Mouse (Mus musculus) liver, embryonic 15.5 days (tissue): Measurements from ENCODE around the gene Snx10. TPM values are rescaled to one million over a fixed set of nuclear protein-coding genes. Genes with fewer than 3 reads are reported as not detected.

Experiments
- ATAC-seq: fragments of 200-750 bp; cut with Nextera tagmentation; 2 replicates; pipeline ENCODE4 v1.8.0; 2017; ENCODE audit warnings: moderate number of reproducible peaks, mild to moderate bottlenecking, moderate library complexity; ENCODE audit not compliant: insufficient read depth
- H3K27ac ChIP-seq: fragments of 300-500 bp; sonication (generic); replicated peaks from 2 replicates; pipeline ENCODE4 v1.5.1; 2015; ENCODE audit warnings: mild to moderate bottlenecking, inconsistent platforms
- H3K27me3 ChIP-seq: fragments of 300-500 bp; sonication (generic); 2 replicates; pipeline ENCODE4 v1.6.1; 2015; ENCODE audit warnings: mild to moderate bottlenecking, inconsistent platforms
- H3K36me3 ChIP-seq: fragments of 300-500 bp; sonication (generic); replicated peaks from 2 replicates; pipeline ENCODE4 v1.6.1; 2015; ENCODE audit warnings: moderate library complexity, mild to moderate bottlenecking, inconsistent platforms
- H3K4me1 ChIP-seq: fragments of 300-500 bp; sonication (generic); replicated peaks from 2 replicates; pipeline ENCODE4 v1.6.1; 2015; ENCODE audit warnings: inconsistent platforms
- H3K4me2 ChIP-seq: fragments of 300-500 bp; sonication (generic); 2 replicates; pipeline ENCODE4 v1.6.1; 2015; ENCODE audit warnings: moderate library complexity, mild to moderate bottlenecking, inconsistent platforms
- H3K4me3 ChIP-seq: fragments of 300-500 bp; sonication (generic); replicated peaks from 2 replicates; pipeline ENCODE4 v1.5.1; 2015; ENCODE audit warnings: mild to moderate bottlenecking, inconsistent platforms
- H3K9ac ChIP-seq: fragments of 300-500 bp; sonication (generic); 2 replicates; pipeline ENCODE4 v1.6.1; 2015; ENCODE audit warnings: moderate library complexity, mild to moderate bottlenecking, inconsistent platforms
- H3K9me3 ChIP-seq: fragments of 300-500 bp; sonication (generic); replicated peaks from 2 replicates; pipeline ENCODE4 v1.6.1; 2016; ENCODE audit warnings: inconsistent platforms
- WGBS: fragments of 180-500 bp; shearing (Covaris S2); methylation state at CpG from one replicate; pipeline ENCODE4 v1.1.7; 2015; ENCODE audit warnings: mixed read lengths; ENCODE audit not compliant: insufficient replicate concordance; 5-methylcytosine and 5-hydroxymethylcytosine counted together
- polyA plus RNA-seq: library from polyadenylated mRNA; unstranded; fragments of >200 nt; fragmentation: Nextera tagmentation; extraction: Ambion mirVana; gene quantifications from 2 replicates; pipeline ENCODE4 v1.2.1, GENCODE M21; 2015

The Snx10 gene
- polyA plus RNA-seq, 1 experiment from 2014 or later: 8.0 TPM

- H3K4me2 ChIP-seq: no peak overlapping the region
- H3K9me3 ChIP-seq: no peaks in the 10 kb centered on the region
- ATAC-seq: no peak
- no peak overlapping the region for H3K9ac ChIP-seq
- H3K27me3 ChIP-seq: peaks cover 14% of the 10 kb centered on the region
- H3K4me1 ChIP-seq: peaks cover 7% of the 10 kb centered on the region
- WGBS: 53% methylated on average over 1 of the region's 1 CpGs
- no peak overlapping the region for H3K4me3 ChIP-seq
- H3K27ac ChIP-seq: no peak overlapping the region
- no peaks in the 10 kb centered on the region for H3K36me3 ChIP-seq
Measured at GRCm38 (mm10) chr6:51591264-51591663, 67.6 kb downstream of the Snx10 start.

GRCm38 (mm10) chr6:51591844-51592243 is 68.1 kb downstream of the Snx10 start:
- no peak for ATAC-seq
- H3K27me3 ChIP-seq: peaks cover 14% of the 10 kb centered on the region
- H3K9ac ChIP-seq: no peak overlapping the region
- H3K4me2 ChIP-seq: no peak overlapping the region
- H3K36me3 ChIP-seq: no peaks in the 10 kb centered on the region
- WGBS: 53% methylated on average over 3 of the region's 3 CpGs
- no peaks in the 10 kb centered on the region for H3K9me3 ChIP-seq
- H3K4me1 ChIP-seq: peaks cover 7% of the 10 kb centered on the region
- no peak overlapping the region for H3K27ac ChIP-seq
- H3K4me3 ChIP-seq: no peak overlapping the region

GRCm38 (mm10) chr6:51592356-51593115 is 68.8 kb downstream of the Snx10 start:
- H3K27me3 ChIP-seq: peaks cover 14% of the 10 kb centered on the region
- peaks cover 7% of the 10 kb centered on the region for H3K4me1 ChIP-seq
- H3K9me3 ChIP-seq: no peaks in the 10 kb centered on the region
- ATAC-seq: no peak
- H3K27ac ChIP-seq: no peak overlapping the region
- peak overlapping the region; percentile 17 for H3K4me3 ChIP-seq
- WGBS: 3% methylated on average over 45 of the region's 45 CpGs
- peak overlapping the region; percentile 60 for H3K4me2 ChIP-seq
- no peaks in the 10 kb centered on the region for H3K36me3 ChIP-seq
- H3K9ac ChIP-seq: no peak overlapping the region

GRCm38 (mm10) chr6:51593446-51594035 is 69.8 kb downstream of the Snx10 start:
- Histone ChIP-seq H3K9me3 (no peaks in the 10 kb centered on the region), H3K36me3 (no peaks in the 10 kb centered on the region), H3K4me2 (no peak overlapping the region), H3K27ac (no peak overlapping the region), H3K4me1 (peaks cover 7% of the 10 kb centered on the region), H3K4me3 (no peak overlapping the region), H3K9ac (no peak overlapping the region), H3K27me3 (peaks cover 14% of the 10 kb centered on the region)
- 70% methylated on average over 10 of the region's 10 CpGs for WGBS
- no peak for ATAC-seq

- Histone ChIP-seq H3K9ac (no peak overlapping the region), H3K4me3 (no peak overlapping the region), H3K27me3 (peaks cover 14% of the 10 kb centered on the region), H3K36me3 (no peaks in the 10 kb centered on the region), H3K4me2 (no peak overlapping the region), H3K4me1 (peaks cover 7% of the 10 kb centered on the region), H3K9me3 (no peaks in the 10 kb centered on the region), H3K27ac (no peak overlapping the region)
- WGBS: 49% methylated on average over 4 of the region's 4 CpGs
- ATAC-seq: no peak
Measured at GRCm38 (mm10) chr6:51594516-51594915, 70.8 kb downstream of the Snx10 start.

- WGBS: 62% methylated on average over 7 of the region's 7 CpGs
- Histone ChIP-seq H3K9me3 (no peaks in the 10 kb centered on the region), H3K4me2 (no peak overlapping the region), H3K4me3 (no peak overlapping the region), H3K27me3 (0 out of 2 replicates have a peak, but pooled peaks cover 5% of the 10 kb centered on the region), H3K4me1 (no peaks in the 10 kb centered on the region), H3K27ac (no peak overlapping the region), H3K9ac (no peak overlapping the region), H3K36me3 (no peaks in the 10 kb centered on the region)
- no peak for ATAC-seq
Measured at GRCm38 (mm10) chr6:51598058-51598457, 74.4 kb downstream of the Snx10 start.

GRCm38 (mm10) chr6:51600412-51600811 is 76.7 kb downstream of the Snx10 start:
- 0 out of 2 replicates have a peak, but pooled peaks have one; percentile 18 for ATAC-seq

GRCm38 (mm10) chr6:51602341-51602740 is 78.6 kb downstream of the Snx10 start:
- no peaks in the 10 kb centered on the region for H3K27me3 ChIP-seq
- H3K36me3 ChIP-seq: no peaks in the 10 kb centered on the region
- no peaks in the 10 kb centered on the region for H3K9me3 ChIP-seq
- 35% methylated on average over 1 of the region's 1 CpGs for WGBS
- ATAC-seq: no peak
- no peak overlapping the region for H3K9ac ChIP-seq
- H3K4me3 ChIP-seq: no peak overlapping the region
- no peak overlapping the region for H3K27ac ChIP-seq
- no peak overlapping the region for H3K4me2 ChIP-seq
- H3K4me1 ChIP-seq: no peaks in the 10 kb centered on the region

More at GRCm38 (mm10) chr6:51600412-51600811, 76.7 kb downstream of the Snx10 start:
- H3K27ac ChIP-seq: no peak overlapping the region
- no peaks in the 10 kb centered on the region for H3K4me1 ChIP-seq
- no peak overlapping the region for H3K4me2 ChIP-seq
- no peak overlapping the region for H3K4me3 ChIP-seq
- WGBS: 73% methylated on average over 9 of the region's 9 CpGs
- H3K36me3 ChIP-seq: no peaks in the 10 kb centered on the region
- H3K9ac ChIP-seq: no peak overlapping the region
- H3K27me3 ChIP-seq: no peaks in the 10 kb centered on the region
- H3K9me3 ChIP-seq: no peaks in the 10 kb centered on the region

- Histone ChIP-seq H3K27ac (no peak overlapping the region), H3K9me3 (no peaks in the 10 kb centered on the region), H3K27me3 (peaks cover 7% of the 10 kb centered on the region; the same call in 1 of the 2 replicates), H3K4me2 (no peak overlapping the region), H3K4me1 (no peaks in the 10 kb centered on the region), H3K36me3 (no peaks in the 10 kb centered on the region), H3K9ac (no peak overlapping the region), H3K4me3 (no peak overlapping the region)
- ATAC-seq: no peak
- WGBS: 56% methylated on average over 10 of the region's 10 CpGs
Measured at GRCm38 (mm10) chr6:51603691-51604090, 80.0 kb downstream of the Snx10 start.

- H3K4me2 ChIP-seq: no peak overlapping the region
- H3K4me3 ChIP-seq: no peak overlapping the region
- no peak overlapping the region for H3K27ac ChIP-seq
- H3K36me3 ChIP-seq: no peaks in the 10 kb centered on the region
- H3K4me1 ChIP-seq: no peaks in the 10 kb centered on the region
- H3K9me3 ChIP-seq: no peaks in the 10 kb centered on the region
- H3K27me3 ChIP-seq: peaks cover 19% of the 10 kb centered on the region; the same call in 1 of the 2 replicates
- WGBS: 58% methylated on average over 4 of the region's 4 CpGs
- ATAC-seq: no peak
- no peak overlapping the region for H3K9ac ChIP-seq
Measured at GRCm38 (mm10) chr6:51606245-51606644, 82.5 kb downstream of the Snx10 start.

- no peak for ATAC-seq
- H3K9me3 ChIP-seq: no peaks in the 10 kb centered on the region
- WGBS: 18% methylated on average over 7 of the region's 7 CpGs
- H3K4me3 ChIP-seq: no peak overlapping the region
- no peaks in the 10 kb centered on the region for H3K4me1 ChIP-seq
- no peak overlapping the region for H3K27ac ChIP-seq
- no peaks in the 10 kb centered on the region for H3K36me3 ChIP-seq
- peaks cover 24% of the 10 kb centered on the region for H3K27me3 ChIP-seq
- H3K9ac ChIP-seq: no peak overlapping the region
- H3K4me2 ChIP-seq: no peak overlapping the region
Measured at GRCm38 (mm10) chr6:51606803-51607202, 83.1 kb downstream of the Snx10 start.
